Mouse (Mus musculus) induced T-regulatory cell, adult 2 months (primary cell): ENCODE data around the gene Nek6.

Experiments used
- DNase-seq: peaks from one replicate; pipeline ENCODE4 v3.0.0-alpha.2; 2012; ENCODE audit warnings: low read depth

The Nek6 gene

GRCm38 (mm10) chr2:38509004-38509719 is 2.3 kb upstream of the Nek6 start:
- peak; percentile 11 for DNase-seq

GRCm38 (mm10) chr2:38510120-38510519 is 1.3 kb upstream of the Nek6 start:
- DNase-seq: peak; percentile 57

GRCm38 (mm10) chr2:38512308-38513182 is 1.1 kb downstream of the Nek6 start:
- peak; percentile 24 for DNase-seq

- DNase-seq: no peak
Measured at GRCm38 (mm10) chr2:38513183-38513529, 1.7 kb downstream of the Nek6 start.

GRCm38 (mm10) chr2:38514411-38514810 is 3.0 kb downstream of the Nek6 start:
- peak; percentile 21 for DNase-seq

- DNase-seq: no peak
Measured at GRCm38 (mm10) chr2:38515446-38515845, 4.0 kb downstream of the Nek6 start.

DNA sequence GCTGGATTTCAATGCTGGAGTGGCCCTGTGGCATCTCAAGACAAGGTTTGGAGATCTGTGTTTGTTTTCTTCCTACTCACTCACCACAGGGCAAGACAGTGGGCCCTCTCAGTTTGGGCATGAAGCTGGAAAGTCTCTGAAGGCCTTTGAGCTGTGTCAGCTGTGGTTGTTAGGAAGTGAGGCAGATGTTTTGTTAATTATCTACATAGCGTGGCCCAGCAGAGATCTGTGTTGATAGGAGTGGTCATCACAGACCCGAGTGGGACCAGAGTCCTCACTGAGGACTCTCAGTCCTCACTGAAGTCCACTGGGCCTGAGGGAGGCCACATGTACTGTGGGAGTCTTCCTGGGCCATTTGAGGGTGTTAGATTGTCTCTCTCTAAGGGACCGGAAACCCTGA is 5.0 kb downstream of the Nek6 start:
- DNase-seq: no peak

- no peak for DNase-seq
Measured at GRCm38 (mm10) chr2:38517045-38517444, 5.6 kb downstream of the Nek6 start.

- no peak for DNase-seq
Measured at GRCm38 (mm10) chr2:38518719-38519118, 7.3 kb downstream of the Nek6 start.

GRCm38 (mm10) chr2:38519934-38520333 is 8.5 kb downstream of the Nek6 start:
- DNase-seq: no peak

- no peak for DNase-seq
Measured at GRCm38 (mm10) chr2:38521618-38522017, 10.2 kb downstream of the Nek6 start.

- DNase-seq: no peak
Measured at GRCm38 (mm10) chr2:38522354-38522753, 10.9 kb downstream of the Nek6 start.

DNA sequence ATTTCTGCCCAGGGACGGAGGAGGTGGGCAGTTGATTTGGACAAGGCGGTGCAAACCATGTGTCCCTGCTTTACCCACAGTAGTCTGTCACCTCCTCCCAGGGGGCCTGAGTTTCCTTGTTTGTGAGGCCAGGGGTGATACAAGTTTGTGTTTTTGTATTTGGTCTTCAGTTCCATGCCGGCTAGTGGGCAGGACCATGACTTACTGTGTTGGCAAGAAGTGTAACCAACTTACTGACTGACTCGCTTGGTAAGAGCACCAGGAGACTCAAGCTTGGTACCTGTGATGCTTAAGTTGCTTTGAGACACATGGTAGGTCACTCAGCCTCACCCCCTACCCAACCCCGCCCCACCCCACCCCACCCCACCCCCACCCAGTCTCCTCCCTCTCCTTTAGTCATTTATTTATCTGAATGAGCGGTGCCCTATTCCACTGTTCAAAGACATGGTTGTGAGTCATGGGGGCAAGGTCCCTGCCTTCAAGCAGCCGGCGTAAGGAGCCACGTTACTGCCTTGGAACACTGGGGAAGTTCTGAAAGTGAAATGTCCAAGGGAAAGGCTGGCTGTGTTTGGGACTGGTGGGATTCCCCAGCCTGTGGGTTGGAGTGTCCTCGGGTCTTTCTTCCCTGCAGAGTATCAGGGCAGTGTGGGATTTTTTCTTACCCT is 12.5 kb downstream of the Nek6 start:
- DNase-seq: no peak

- DNase-seq: no peak
Measured at GRCm38 (mm10) chr2:38525034-38525433, 13.6 kb downstream of the Nek6 start.

GRCm38 (mm10) chr2:38529582-38530152 is 18.2 kb downstream of the Nek6 start:
- no peak for DNase-seq

GRCm38 (mm10) chr2:38530955-38531381 is 19.5 kb downstream of the Nek6 start:
- DNase-seq: no peak

DNA sequence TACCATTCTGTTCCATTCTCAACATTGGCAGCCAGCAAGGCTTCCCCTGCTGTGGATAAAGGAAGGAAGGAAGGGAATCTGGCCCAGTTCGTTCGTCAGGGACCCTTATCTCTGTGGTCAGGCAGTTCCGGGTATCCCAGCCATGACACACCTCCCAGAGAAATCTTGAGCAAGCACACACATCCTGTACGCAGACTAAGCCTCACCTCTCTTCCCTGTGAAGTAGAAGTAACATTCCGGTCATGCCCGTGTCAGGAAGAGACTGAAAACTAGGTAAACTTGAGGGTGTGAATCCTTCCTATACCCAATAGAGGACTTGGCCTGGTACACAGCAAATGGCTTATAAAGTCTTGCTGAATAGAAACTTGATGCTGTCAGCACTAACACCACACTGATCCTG is 21.9 kb downstream of the Nek6 start:
- DNase-seq: no peak

DNA sequence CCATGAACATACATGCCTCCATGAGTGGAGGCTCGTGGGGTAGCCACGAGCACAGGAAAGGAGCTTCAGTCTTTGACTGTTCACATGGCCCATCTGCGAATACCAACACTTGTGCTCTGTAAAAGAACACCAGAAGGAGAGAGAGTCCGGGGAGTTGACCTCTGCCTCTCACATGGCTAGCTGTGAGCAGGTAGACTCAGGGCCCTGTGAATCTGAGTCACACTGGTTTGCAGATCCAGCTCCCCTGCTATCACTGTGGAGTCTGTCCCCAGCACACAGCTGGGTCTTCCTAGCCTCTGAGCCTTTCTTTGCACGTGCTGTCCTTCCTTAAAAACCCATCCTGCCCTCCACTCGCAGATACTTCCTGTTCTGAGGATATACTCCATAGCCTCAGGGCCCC is 22.3 kb downstream of the Nek6 start:
- DNase-seq: no peak

DNA sequence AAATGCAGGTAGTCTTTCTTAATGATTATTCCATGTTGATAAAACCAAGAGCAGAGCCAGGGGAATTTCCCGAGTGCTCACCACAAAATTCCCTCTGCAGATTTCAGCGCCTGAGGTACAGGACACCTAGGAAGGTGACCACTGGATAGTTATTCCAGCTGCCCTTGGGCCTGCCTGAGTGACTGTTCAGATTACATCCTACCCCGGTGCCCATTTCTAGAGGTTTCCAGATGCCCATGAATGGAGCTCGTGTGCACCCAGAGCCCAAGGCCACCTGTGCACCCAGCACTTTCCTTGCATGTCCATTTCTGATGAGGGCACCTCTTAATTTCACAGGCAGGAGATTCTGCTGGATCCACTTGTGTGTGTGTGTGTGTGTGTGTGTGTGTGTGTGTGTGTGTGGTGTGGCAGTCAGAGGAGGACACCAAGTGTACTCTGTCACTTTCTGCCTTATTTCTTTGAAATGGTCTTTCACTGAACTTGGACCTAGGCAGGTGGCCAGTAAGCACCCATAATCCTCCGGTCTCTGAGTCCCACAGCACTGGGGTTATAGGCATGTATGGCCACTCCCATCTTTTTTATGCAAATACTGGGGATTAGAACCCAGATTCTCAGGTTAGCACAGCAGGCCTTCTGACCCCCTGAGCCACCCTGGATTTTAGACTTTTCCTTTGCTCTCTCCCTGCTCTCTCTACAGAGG is 22.9 kb downstream of the Nek6 start:
- no peak for DNase-seq

- no peak for DNase-seq
Measured at GRCm38 (mm10) chr2:38535051-38535450, 23.6 kb downstream of the Nek6 start.

DNA sequence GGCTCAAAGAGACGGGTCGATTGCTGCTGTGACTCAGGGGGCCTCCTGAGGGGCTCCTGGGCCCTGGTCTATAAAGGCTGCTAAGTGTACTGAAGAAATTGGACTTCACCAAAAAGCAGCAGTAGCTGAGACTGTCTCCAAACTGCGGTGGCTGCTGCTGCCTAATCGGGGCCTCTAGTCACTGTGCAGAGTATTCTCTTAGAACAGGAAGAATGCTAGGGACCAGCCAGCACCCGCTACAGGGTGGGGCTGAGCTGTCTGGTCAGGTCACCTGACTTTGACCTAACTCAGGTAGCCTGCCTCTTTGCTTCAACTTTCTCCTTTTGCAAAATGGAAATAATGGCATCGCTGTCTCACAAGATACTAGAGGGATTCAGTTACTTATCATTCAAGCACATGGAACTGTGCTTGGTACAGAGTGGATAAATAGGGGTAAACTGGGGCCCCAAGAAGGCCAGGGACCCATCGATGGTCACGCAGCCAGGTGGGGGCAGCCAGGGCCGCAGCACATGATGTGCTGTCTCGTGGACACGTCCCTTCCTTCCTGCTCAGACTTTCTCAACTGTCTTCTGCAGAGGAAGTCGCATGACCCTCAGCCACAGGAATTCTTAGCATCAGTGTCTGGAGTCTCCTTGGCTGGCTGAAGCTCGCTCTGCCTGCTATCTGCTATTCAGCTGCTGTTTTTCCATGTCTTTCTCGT is 24.2 kb downstream of the Nek6 start:
- peak; percentile 47 for DNase-seq
